Mouse (Mus musculus) heart, embryonic 14.5 days (tissue): ENCODE measurements around the gene Six2. TPM values are rescaled to one million over a fixed set of nuclear protein-coding genes. Genes with fewer than 3 reads are reported as not detected.
A peak's percentile ranks its signal among the peaks of the same experiment; 100 is the strongest.
"Not testable (repeated sequence)": the region's sequence is repeated elsewhere in the genome, so short reads cannot be mapped to it uniquely, and the experiment has no call there.

Source experiments
- ATAC-seq: fragments of 200-750 bp; cut with Nextera tagmentation; 2 replicates; pipeline ENCODE4 v1.8.0; 2017; ENCODE audit warnings: low read depth, moderate TSS enrichment; ENCODE audit not compliant: insufficient number of reproducible peaks, insufficient read depth, low FRiP score
- H3K27ac ChIP-seq, 2 experiments: fragments of 200-500 bp in 1 of 2; fragments of 300-500 bp in 1 of 2; sonication (generic) in 1 of 2; replicated peaks in 1 of 2; 2 replicates each; pipeline ENCODE4 v1.5.1; 2012 to 2014; ENCODE audit warnings: low read depth in 2 of 2, low read length in 2 of 2, control low read depth in 1 of 2, mild to moderate bottlenecking in 1 of 2, mixed read lengths in 1 of 2; ENCODE audit not compliant: control insufficient read depth in 1 of 2, insufficient read depth in 1 of 2
- H3K27me3 ChIP-seq: fragments of 300-500 bp; sonication (generic); 2 replicates; pipeline ENCODE4 v1.6.1; 2014; ENCODE audit warnings: mild to moderate bottlenecking, low read length, control low read depth; ENCODE audit not compliant: control insufficient read depth, insufficient read depth
- H3K36me3 ChIP-seq: fragments of 300-500 bp; sonication (generic); 2 replicates; pipeline ENCODE4 v1.6.1; 2014; ENCODE audit warnings: mild to moderate bottlenecking, control low read depth, low read length, mixed read lengths; ENCODE audit not compliant: control insufficient read depth, insufficient read depth
- H3K4me1 ChIP-seq, 2 experiments: fragments of 200-500 bp in 1 of 2; fragments of 300-500 bp in 1 of 2; sonication (generic) in 1 of 2; 2 replicates each; pipeline ENCODE4 v1.6.1; 2012 to 2014; ENCODE audit warnings: low read length in 2 of 2, control low read depth in 1 of 2, mixed read lengths in 1 of 2; ENCODE audit not compliant: control insufficient read depth in 2 of 2, insufficient read depth in 2 of 2
- H3K4me2 ChIP-seq: fragments of 300-500 bp; sonication (generic); 2 replicates; pipeline ENCODE4 v1.6.1; 2014; ENCODE audit warnings: mild to moderate bottlenecking, low read length
- H3K4me3 ChIP-seq, 2 experiments: fragments of 200-500 bp in 1 of 2; fragments of 300-500 bp in 1 of 2; sonication (generic) in 1 of 2; 2 replicates each; pipeline ENCODE4 v1.5.1; 2012 to 2014; ENCODE audit warnings: low read length in 2 of 2, mild to moderate bottlenecking in 2 of 2, control low read depth in 1 of 2, low read depth in 1 of 2, moderate library complexity in 1 of 2; ENCODE audit not compliant: control insufficient read depth in 1 of 2, insufficient read depth in 1 of 2
- H3K9ac ChIP-seq: fragments of 300-500 bp; sonication (generic); 2 replicates; pipeline ENCODE4 v1.6.1; 2014; ENCODE audit warnings: mild to moderate bottlenecking, low read length
- H3K9me3 ChIP-seq: fragments of 300-500 bp; sonication (generic); 2 replicates; pipeline ENCODE4 v1.6.1; 2016; ENCODE audit warnings: low read length, control low read depth; ENCODE audit not compliant: control insufficient read depth
- WGBS: fragments of 180-500 bp; shearing (Covaris S2); extraction: QIAGEN DNeasy Blood & Tissue Kit; methylation state at CpG from one replicate; pipeline ENCODE4 v1.1.7; 2014; 5-methylcytosine and 5-hydroxymethylcytosine counted together
- polyA plus RNA-seq: library from polyadenylated mRNA; unstranded; fragments of >200 nt; fragmentation: Nextera tagmentation; extraction: Ambion mirVana; gene quantifications from 2 replicates; pipeline ENCODE4 v1.2.1, GENCODE M21; 2014

The Six2 gene
- polyA plus RNA-seq, 1 experiment from 2014 or later = 0.24 TPM

GRCm38 (mm10) chr17:85684436-85684835 is 3.6 kb downstream of the Six2 start:
- H3K4me3 ChIP-seq, H3K36me3 ChIP-seq, H3K9ac ChIP-seq, H3K27ac ChIP-seq, H3K9me3 ChIP-seq, ATAC-seq, H3K4me2 ChIP-seq: not testable (repeated sequence)
- Histone ChIP-seq H3K4me1 (peaks cover 5 to 36% of the 10 kb centered on the region in 2 experiments; a peak in 3 of 4 replicates), H3K27me3 (peaks cover 96% of the 10 kb centered on the region)
- WGBS = 3% methylated on average over 6 of the region's 6 CpGs

- H3K36me3 ChIP-seq = no peaks in the 10 kb centered on the region
Observed at GRCm38 (mm10) chr17:85683984-85684307, 4.1 kb downstream of the Six2 start.

GRCm38 (mm10) chr17:85683111-85683983 is 4.7 kb downstream of the Six2 start:
- H3K9ac ChIP-seq = no peak overlapping the region
- H3K4me2 ChIP-seq = no peak overlapping the region
- no peak overlapping the region for H3K27ac ChIP-seq
- H3K4me1 ChIP-seq = peaks cover 5 to 28% of the 10 kb centered on the region in 2 experiments; a peak in 3 of 4 replicates
- ATAC-seq = no peak
- WGBS = 4% methylated on average over 25 of the region's 25 CpGs
- no peaks in the 10 kb centered on the region for H3K36me3 ChIP-seq
- peaks cover 96% of the 10 kb centered on the region for H3K27me3 ChIP-seq
- no peak overlapping the region for H3K4me3 ChIP-seq
- no peaks in the 10 kb centered on the region for H3K9me3 ChIP-seq

More at GRCm38 (mm10) chr17:85683984-85684307, 4.1 kb downstream of the Six2 start:
- no peak for ATAC-seq
- Histone ChIP-seq H3K4me1 (peaks cover 5 to 34% of the 10 kb centered on the region in 2 experiments; a peak in 3 of 4 replicates), H3K9ac (no peak overlapping the region), H3K4me3 (no peak overlapping the region), H3K9me3 (no peaks in the 10 kb centered on the region), H3K27me3 (peaks cover 96% of the 10 kb centered on the region), H3K4me2 (no peak overlapping the region), H3K27ac (no peak overlapping the region)
- 1% methylated on average over 17 of the region's 17 CpGs for WGBS

- 5% methylated on average over 7 of the region's 7 CpGs for WGBS
- H3K9me3 ChIP-seq = no peaks in the 10 kb centered on the region
- H3K4me1 ChIP-seq = peaks cover 2 to 21% of the 10 kb centered on the region in 2 experiments; a peak in 3 of 4 replicates
- H3K27me3 ChIP-seq = peaks cover 92% of the 10 kb centered on the region
- no peak overlapping the region for H3K4me2 ChIP-seq
- no peak for ATAC-seq
- no peak overlapping the region for H3K27ac ChIP-seq
- H3K36me3 ChIP-seq = no peaks in the 10 kb centered on the region
- H3K9ac ChIP-seq = no peak overlapping the region
- no peak overlapping the region for H3K4me3 ChIP-seq
Observed at GRCm38 (mm10) chr17:85682181-85682710, 5.8 kb downstream of the Six2 start.

GRCm38 (mm10) chr17:85681741-85682140 is 6.3 kb downstream of the Six2 start:
- H3K36me3 ChIP-seq = no peaks in the 10 kb centered on the region
- no peaks in the 10 kb centered on the region for H3K9me3 ChIP-seq
- H3K9ac ChIP-seq = no peak overlapping the region
- WGBS = 12% methylated on average over 6 of the region's 6 CpGs
- ATAC-seq = no peak
- H3K4me3 ChIP-seq = no peak overlapping the region
- H3K4me2 ChIP-seq = no peak overlapping the region
- H3K4me1 ChIP-seq = peaks cover 2 to 17% of the 10 kb centered on the region in 2 experiments; a peak in 2 of 4 replicates
- H3K27me3 ChIP-seq = peaks cover 90% of the 10 kb centered on the region
- no peak overlapping the region for H3K27ac ChIP-seq

GRCm38 (mm10) chr17:85680851-85681550 is 7.1 kb downstream of the Six2 start:
- Histone ChIP-seq H3K27ac (no peak overlapping the region), H3K9me3 (no peaks in the 10 kb centered on the region), H3K4me1 (peaks cover 2 to 17% of the 10 kb centered on the region in 2 experiments; a peak in 2 of 4 replicates), H3K9ac (no peak overlapping the region), H3K4me3 (peak overlapping the region in 1 of 2 experiments; percentile 16; a peak in 1 of 4 replicates), H3K27me3 (peaks cover 88% of the 10 kb centered on the region), H3K36me3 (no peaks in the 10 kb centered on the region), H3K4me2 (no peak overlapping the region)
- no peak for ATAC-seq
- 3% methylated on average over 19 of the region's 19 CpGs for WGBS

- no peaks in the 10 kb centered on the region for H3K36me3 ChIP-seq
- peak overlapping the region; percentile 63 for H3K4me2 ChIP-seq
- peaks cover 84% of the 10 kb centered on the region for H3K27me3 ChIP-seq
- ATAC-seq = no peak
- no peak overlapping the region for H3K27ac ChIP-seq
- H3K4me3 ChIP-seq = peak overlapping the region; percentile 32 to 37
- H3K9ac ChIP-seq = 0 out of 2 replicates have a peak overlapping the region, but pooled peaks have one; percentile 19
- 2% methylated on average over 21 of the region's 21 CpGs for WGBS
- H3K9me3 ChIP-seq = no peaks in the 10 kb centered on the region
- peaks cover 2 to 17% of the 10 kb centered on the region in 2 experiments; a peak in 2 of 4 replicates for H3K4me1 ChIP-seq
Observed at GRCm38 (mm10) chr17:85680116-85680850, 7.8 kb downstream of the Six2 start.
